Mouse (Mus musculus) T-helper 2 cell (primary cell): Measurements from ENCODE around the gene Gm21317.
"Not testable (repeated sequence)": the region's sequence is repeated elsewhere in the genome, so short reads cannot be mapped to it uniquely, and the experiment has no call there.

Experiments used
- in situ Hi-C: fragments of 300-600 bp; cut with MboI, MseI; formaldehyde crosslinking; loops from one replicate; pipeline ENCODE4 v1.15.1; 2025; ENCODE audit warnings: high pct_unique_total_duplicates

Gm21317 gene

DNA sequence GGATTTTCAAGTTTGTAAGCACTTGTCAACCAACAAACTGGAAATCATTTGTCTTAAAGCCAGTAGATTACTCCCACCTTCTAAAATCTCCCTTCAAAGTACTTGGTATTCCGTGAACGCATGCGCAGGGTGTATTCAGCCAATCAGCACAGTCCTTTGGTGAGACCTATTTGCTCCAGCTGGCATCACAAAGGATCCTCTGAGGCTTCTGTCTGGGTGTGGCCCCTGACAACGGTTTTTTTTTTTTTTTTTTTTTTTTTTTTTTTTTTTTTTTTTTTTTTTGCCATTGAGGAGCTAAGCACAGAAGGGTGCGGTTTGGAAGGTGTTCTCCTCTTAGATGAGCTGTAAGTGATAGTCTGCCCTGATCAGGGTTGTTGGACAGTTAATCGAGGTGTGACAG is at the start of gene Gm21317:
TSS of gene Gm21317 (plus strand) at position 301 of the 400 bp plus-strand sequence.
- in situ Hi-C loops, result not testable (repeated sequence)
